Mouse (Mus musculus): Measurements from ENCODE around the gene Nlrc4. TPM values are rescaled to one million over a fixed set of nuclear protein-coding genes. Genes with fewer than 3 reads are reported as not detected.
"Not testable (repeated sequence)": the region's sequence is repeated elsewhere in the genome, so short reads cannot be mapped to it uniquely, and the experiment has no call there.

Nlrc4 gene
- polyA plus RNA-seq, 1 experiment from 2014 or later: 0.30 TPM

GRCm38 (mm10) chr17:74489024-74489900, 30.3 kb upstream of the Nlrc4 start, which contains the start of gene Yipf4:
Gene Yipf4 (plus strand): TSS chr17:74489493.
- Histone ChIP-seq H3K27ac (replicated peaks in 1 of 2; ENCODE audit: control insufficient read depth in 1 of 2, insufficient read depth in 1 of 2, low read depth in 2 of 2, low read length in 2 of 2) (peak within 1 kb of the TSS; percentile 92), H3K4me2 (ENCODE audit: low read length) (peak within 1 kb of the TSS; percentile 70), H3K9me3 (ENCODE audit: control insufficient read depth, low read length) (no peaks in the 10 kb centered on the region), H3K4me3 (ENCODE audit: control insufficient read depth in 1 of 2, insufficient read depth in 1 of 2, low read depth in 1 of 2, low read length in 2 of 2) (peak within 1 kb of the TSS; percentile 96 to 98), H3K4me1 (ENCODE audit: control insufficient read depth in 2 of 2, insufficient read depth in 2 of 2, low read length in 2 of 2) (peaks cover 0 to 12% of the 10 kb centered on the region in 2 experiments; a peak in 1 of 4 replicates), H3K9ac (ENCODE audit: low read length) (peak within 1 kb of the TSS; percentile 94), H3K36me3 (ENCODE audit: control insufficient read depth, insufficient read depth, low read length) (peaks cover 27% of the 10 kb centered on the region), H3K27me3 (ENCODE audit: control insufficient read depth, insufficient read depth, low read length) (no peaks in the 10 kb centered on the region; the same call in 1 of the 2 replicates)
- 5% methylated on average over 58 of the region's 58 CpGs for WGBS
- peak; percentile 99 for ATAC-seq (ENCODE audit: insufficient number of reproducible peaks, insufficient read depth, low FRiP score, low read depth)

- Histone ChIP-seq H3K27ac (replicated peaks in 1 of 2; ENCODE audit: control insufficient read depth in 1 of 2, insufficient read depth in 1 of 2, low read depth in 2 of 2, low read length in 2 of 2) (no peak overlapping the region), H3K9ac (ENCODE audit: low read length) (no peak overlapping the region), H3K9me3 (ENCODE audit: control insufficient read depth, low read length) (no peaks in the 10 kb centered on the region), H3K4me2 (ENCODE audit: low read length) (no peak overlapping the region), H3K4me1 (ENCODE audit: control insufficient read depth in 2 of 2, insufficient read depth in 2 of 2, low read length in 2 of 2) (no peaks in the 10 kb centered on the region), H3K4me3 (ENCODE audit: control insufficient read depth in 1 of 2, insufficient read depth in 1 of 2, low read depth in 1 of 2, low read length in 2 of 2) (no peak overlapping the region), H3K27me3 (ENCODE audit: control insufficient read depth, insufficient read depth, low read length) (no peaks in the 10 kb centered on the region), H3K36me3 (ENCODE audit: control insufficient read depth, insufficient read depth, low read length) (no peaks in the 10 kb centered on the region)
- ATAC-seq (ENCODE audit: insufficient number of reproducible peaks, insufficient read depth, low FRiP score, low read depth): no peak
- WGBS: 83% methylated on average over 14 of the region's 14 CpGs
Measured at GRCm38 (mm10) chr17:74480361-74481069, 21.6 kb upstream of the Nlrc4 start.

GRCm38 (mm10) chr17:74470133-74470532, 11.2 kb upstream of the Nlrc4 start:
- not testable (repeated sequence) for H3K4me3 ChIP-seq (ENCODE audit: control insufficient read depth in 1 of 2, insufficient read depth in 1 of 2, low read depth in 1 of 2, low read length in 2 of 2); H3K9me3 ChIP-seq (ENCODE audit: control insufficient read depth, low read length); ATAC-seq (ENCODE audit: insufficient number of reproducible peaks, insufficient read depth, low FRiP score, low read depth); H3K36me3 ChIP-seq (ENCODE audit: control insufficient read depth, insufficient read depth, low read length); H3K4me2 ChIP-seq (ENCODE audit: low read length); H3K27ac ChIP-seq (replicated peaks in 1 of 2; ENCODE audit: control insufficient read depth in 1 of 2, insufficient read depth in 1 of 2, low read depth in 2 of 2, low read length in 2 of 2); H3K9ac ChIP-seq (ENCODE audit: low read length); H3K4me1 ChIP-seq (ENCODE audit: control insufficient read depth in 2 of 2, insufficient read depth in 2 of 2, low read length in 2 of 2); H3K27me3 ChIP-seq (ENCODE audit: control insufficient read depth, insufficient read depth, low read length)
- WGBS: 69% methylated on average over 6 of the region's 6 CpGs

- not testable (repeated sequence) for H3K27me3 ChIP-seq (ENCODE audit: control insufficient read depth, insufficient read depth, low read length); ATAC-seq (ENCODE audit: insufficient number of reproducible peaks, insufficient read depth, low FRiP score, low read depth); H3K9ac ChIP-seq (ENCODE audit: low read length); H3K4me3 ChIP-seq (ENCODE audit: control insufficient read depth in 1 of 2, insufficient read depth in 1 of 2, low read depth in 1 of 2, low read length in 2 of 2); H3K36me3 ChIP-seq (ENCODE audit: control insufficient read depth, insufficient read depth, low read length); H3K9me3 ChIP-seq (ENCODE audit: control insufficient read depth, low read length); H3K4me2 ChIP-seq (ENCODE audit: low read length); H3K27ac ChIP-seq (replicated peaks in 1 of 2; ENCODE audit: control insufficient read depth in 1 of 2, insufficient read depth in 1 of 2, low read depth in 2 of 2, low read length in 2 of 2); H3K4me1 ChIP-seq (ENCODE audit: control insufficient read depth in 2 of 2, insufficient read depth in 2 of 2, low read length in 2 of 2)
- WGBS: 70% methylated on average over 2 of the region's 2 CpGs
Measured at GRCm38 (mm10) chr17:74467981-74468380, 9.0 kb upstream of the Nlrc4 start.

GRCm38 (mm10) chr17:74463510-74463909, 4.6 kb upstream of the Nlrc4 start:
- no peak overlapping the region for H3K9ac ChIP-seq (ENCODE audit: low read length)
- no peaks in the 10 kb centered on the region for H3K9me3 ChIP-seq (ENCODE audit: control insufficient read depth, low read length)
- no peak overlapping the region for H3K4me3 ChIP-seq (ENCODE audit: control insufficient read depth in 1 of 2, insufficient read depth in 1 of 2, low read depth in 1 of 2, low read length in 2 of 2)
- H3K36me3 ChIP-seq (ENCODE audit: control insufficient read depth, insufficient read depth, low read length): no peaks in the 10 kb centered on the region
- no peak for ATAC-seq (ENCODE audit: insufficient number of reproducible peaks, insufficient read depth, low FRiP score, low read depth)
- H3K4me2 ChIP-seq (ENCODE audit: low read length): no peak overlapping the region
- H3K4me1 ChIP-seq (ENCODE audit: control insufficient read depth in 2 of 2, insufficient read depth in 2 of 2, low read length in 2 of 2): no peaks in the 10 kb centered on the region
- no peaks in the 10 kb centered on the region for H3K27me3 ChIP-seq (ENCODE audit: control insufficient read depth, insufficient read depth, low read length)
- no peak overlapping the region for H3K27ac ChIP-seq (replicated peaks in 1 of 2; ENCODE audit: control insufficient read depth in 1 of 2, insufficient read depth in 1 of 2, low read depth in 2 of 2, low read length in 2 of 2)

- Histone ChIP-seq H3K27ac (replicated peaks in 1 of 2; ENCODE audit: control insufficient read depth in 1 of 2, insufficient read depth in 1 of 2, low read depth in 2 of 2, low read length in 2 of 2) (no peak overlapping the region), H3K9ac (ENCODE audit: low read length) (no peak overlapping the region), H3K36me3 (ENCODE audit: control insufficient read depth, insufficient read depth, low read length) (no peaks in the 10 kb centered on the region), H3K27me3 (ENCODE audit: control insufficient read depth, insufficient read depth, low read length) (no peaks in the 10 kb centered on the region), H3K4me3 (ENCODE audit: control insufficient read depth in 1 of 2, insufficient read depth in 1 of 2, low read depth in 1 of 2, low read length in 2 of 2) (no peak overlapping the region), H3K4me1 (ENCODE audit: control insufficient read depth in 2 of 2, insufficient read depth in 2 of 2, low read length in 2 of 2) (no peaks in the 10 kb centered on the region), H3K4me2 (ENCODE audit: low read length) (no peak overlapping the region), H3K9me3 (ENCODE audit: control insufficient read depth, low read length) (no peaks in the 10 kb centered on the region)
- 62% methylated on average over 10 of the region's 10 CpGs for WGBS
- no peak for ATAC-seq (ENCODE audit: insufficient number of reproducible peaks, insufficient read depth, low FRiP score, low read depth)
Measured at GRCm38 (mm10) chr17:74457972-74458677, 817 bp downstream of the Nlrc4 start.

- Histone ChIP-seq H3K27ac (replicated peaks in 1 of 2; ENCODE audit: control insufficient read depth in 1 of 2, insufficient read depth in 1 of 2, low read depth in 2 of 2, low read length in 2 of 2) (no peak overlapping the region), H3K9me3 (ENCODE audit: control insufficient read depth, low read length) (no peaks in the 10 kb centered on the region), H3K9ac (ENCODE audit: low read length) (no peak overlapping the region), H3K36me3 (ENCODE audit: control insufficient read depth, insufficient read depth, low read length) (no peaks in the 10 kb centered on the region), H3K4me3 (ENCODE audit: control insufficient read depth in 1 of 2, insufficient read depth in 1 of 2, low read depth in 1 of 2, low read length in 2 of 2) (no peak overlapping the region), H3K4me1 (ENCODE audit: control insufficient read depth in 2 of 2, insufficient read depth in 2 of 2, low read length in 2 of 2) (no peaks in the 10 kb centered on the region), H3K27me3 (ENCODE audit: control insufficient read depth, insufficient read depth, low read length) (no peaks in the 10 kb centered on the region), H3K4me2 (ENCODE audit: low read length) (no peak overlapping the region)
- no peak for ATAC-seq (ENCODE audit: insufficient number of reproducible peaks, insufficient read depth, low FRiP score, low read depth)
- 84% methylated on average over 5 of the region's 5 CpGs for WGBS
Measured at GRCm38 (mm10) chr17:74456825-74457224, 2.1 kb downstream of the Nlrc4 start.
